Mouse (Mus musculus) urinary bladder, postnatal 10 days (tissue): ENCODE data around the gene Lyl1.

Source experiments
- DNase-seq: peaks from one replicate; pipeline ENCODE4 v3.0.0; 2022; ENCODE audit warnings: low spot score

Gene Lyl1

DNA sequence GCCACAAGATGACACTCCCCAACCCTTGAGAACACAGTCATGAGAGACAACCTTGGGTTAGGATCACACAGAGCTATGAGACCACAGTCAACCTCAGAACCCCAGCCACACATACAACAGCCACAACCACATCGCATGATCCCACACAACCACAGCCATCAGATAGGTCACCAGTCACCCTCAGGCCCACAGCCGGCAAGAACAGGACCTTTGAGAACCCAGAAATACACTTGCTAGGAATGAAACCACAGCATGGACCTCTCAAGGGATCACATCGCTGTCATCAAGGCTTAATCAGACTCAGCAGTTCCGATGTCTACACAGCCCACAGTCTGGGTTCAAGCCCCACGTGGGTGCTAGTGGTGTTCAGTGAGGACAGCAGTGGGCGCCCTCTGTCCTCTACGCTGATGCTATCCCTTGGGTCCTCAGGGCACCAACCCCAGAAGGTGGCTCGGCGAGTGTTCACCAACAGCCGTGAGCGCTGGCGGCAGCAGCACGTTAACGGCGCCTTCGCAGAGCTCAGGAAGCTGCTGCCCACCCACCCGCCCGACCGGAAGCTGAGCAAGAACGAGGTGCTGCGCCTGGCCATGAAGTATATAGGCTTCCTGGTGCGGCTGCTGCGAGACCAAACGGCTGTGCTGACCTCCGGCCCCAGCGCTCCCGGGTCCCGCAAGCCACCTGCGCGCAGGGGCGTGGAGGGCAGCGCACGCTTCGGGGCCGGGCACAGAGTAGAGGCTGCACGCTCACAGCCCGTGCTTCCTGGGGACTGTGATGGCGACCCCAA, 2.4 kb downstream of the Lyl1 start:
- DNase-seq = no peak

DNA sequence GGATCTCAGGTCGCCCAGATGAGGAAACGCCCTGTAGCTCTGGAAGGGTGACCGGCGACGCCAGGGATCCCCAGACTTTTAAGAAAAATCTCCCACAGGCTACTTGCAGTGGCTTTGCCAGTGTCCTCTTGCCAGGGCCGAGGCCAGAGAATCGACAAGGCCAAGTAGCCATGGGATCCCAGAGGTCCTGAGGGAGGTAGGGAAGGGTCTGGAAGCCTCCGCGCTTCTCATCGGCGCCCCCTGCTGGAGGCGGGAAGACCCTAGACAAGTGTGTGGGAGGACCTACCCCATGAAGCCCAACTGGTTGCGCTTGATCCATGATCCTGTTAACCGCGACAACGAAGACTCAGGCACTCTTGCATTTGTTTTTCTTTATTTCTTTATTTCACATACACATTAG, 3.1 kb downstream of the Lyl1 start:
- no peak for DNase-seq

DNA sequence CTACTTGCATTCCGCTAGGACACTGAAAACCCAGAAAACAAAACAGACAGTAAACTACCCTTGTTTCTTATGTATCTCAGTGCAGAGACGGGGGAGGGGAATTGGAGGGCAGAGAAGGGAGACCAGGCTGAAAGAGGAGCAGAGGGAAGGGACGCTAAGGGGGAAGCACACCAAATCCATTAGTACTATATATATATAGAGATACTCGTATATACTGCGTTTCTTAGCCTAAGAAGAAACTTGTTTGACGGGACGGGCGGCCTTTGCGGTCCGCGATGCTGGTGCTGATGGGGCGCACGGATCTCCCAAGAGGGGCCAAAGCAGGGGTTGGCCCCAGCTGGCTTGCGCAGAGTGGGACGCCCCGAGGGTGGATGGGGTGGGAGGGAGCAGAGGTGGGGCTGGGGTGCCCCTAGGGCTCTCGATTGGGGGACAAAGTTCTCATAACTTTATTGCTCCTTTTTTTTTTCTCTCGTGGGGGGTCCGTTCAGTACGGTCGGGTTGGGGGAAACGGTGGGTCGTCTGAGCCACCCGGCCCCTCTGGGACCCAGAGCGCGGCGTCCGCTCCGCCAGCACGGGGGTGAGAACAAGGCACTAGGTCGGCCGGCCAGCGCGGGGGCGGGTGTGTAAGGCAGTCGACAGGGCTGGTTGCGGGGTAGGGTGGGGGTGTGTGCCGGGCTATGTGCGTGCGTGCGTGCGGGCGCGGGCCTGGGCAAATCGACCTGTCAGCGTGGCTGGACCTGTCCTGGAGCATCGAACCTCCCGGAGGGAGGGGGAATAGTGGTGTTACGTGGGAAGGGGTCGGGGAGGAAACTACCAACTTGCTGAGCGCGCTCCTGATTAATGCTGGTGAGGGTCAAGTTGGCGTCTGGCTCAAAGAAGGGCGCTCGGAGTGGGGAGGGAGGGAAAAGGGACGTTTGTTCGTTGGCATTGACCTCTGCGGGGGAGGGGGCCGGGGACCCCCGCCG, 3.9 kb downstream of the Lyl1 start:
- DNase-seq = no peak

DNA sequence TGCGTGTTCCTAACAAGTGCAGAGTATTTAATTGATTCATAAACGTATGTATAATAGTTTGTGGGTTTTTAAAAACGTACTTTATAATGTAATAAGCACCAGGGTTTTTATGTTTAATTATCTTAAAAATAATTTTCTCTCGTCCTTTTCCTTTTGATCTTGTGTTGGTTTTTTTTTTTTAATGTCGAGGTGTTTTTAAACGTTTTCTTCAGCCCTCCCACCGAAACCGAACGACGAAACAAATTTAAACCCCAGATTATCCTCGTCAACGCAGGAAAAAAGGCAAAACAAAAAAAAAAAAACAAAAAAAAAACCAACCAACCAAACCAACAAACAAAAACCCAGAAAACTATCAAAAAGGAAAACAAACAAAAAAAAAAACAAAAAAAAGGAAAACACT, 4.7 kb downstream of the Lyl1 start:
- no peak for DNase-seq

DNA sequence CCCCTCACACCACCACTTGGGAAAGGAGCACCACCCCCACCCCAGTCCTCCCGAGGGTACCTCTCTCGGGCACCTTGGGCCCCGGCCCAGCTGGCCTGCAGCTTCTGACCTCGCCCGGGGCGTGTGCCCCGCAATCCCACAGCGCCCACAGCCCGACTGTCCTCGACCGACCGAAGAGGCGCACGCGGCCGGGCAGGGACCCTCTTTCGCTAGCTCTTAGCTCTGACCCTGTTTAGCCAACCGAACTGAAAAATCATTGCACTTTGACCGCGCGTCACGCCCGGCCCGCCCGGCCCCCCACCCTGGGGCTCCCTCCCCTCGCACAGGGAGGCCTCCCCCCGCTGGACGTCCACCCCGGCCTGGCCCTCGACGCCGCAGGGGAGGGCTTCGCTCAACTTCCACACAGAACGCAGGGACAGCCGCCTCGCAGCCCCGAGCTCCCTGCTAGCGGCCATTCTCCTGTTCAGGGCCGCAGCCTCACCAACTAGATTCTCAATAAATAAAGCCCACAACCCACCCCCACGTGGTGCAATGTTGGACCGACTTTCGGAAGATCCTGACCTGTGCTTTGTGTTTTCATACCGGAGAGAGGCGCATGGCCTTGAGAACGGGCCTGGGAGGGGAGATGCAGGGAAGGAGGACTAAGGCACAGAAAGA, 5.5 kb downstream of the Lyl1 start:
- no peak for DNase-seq

DNA sequence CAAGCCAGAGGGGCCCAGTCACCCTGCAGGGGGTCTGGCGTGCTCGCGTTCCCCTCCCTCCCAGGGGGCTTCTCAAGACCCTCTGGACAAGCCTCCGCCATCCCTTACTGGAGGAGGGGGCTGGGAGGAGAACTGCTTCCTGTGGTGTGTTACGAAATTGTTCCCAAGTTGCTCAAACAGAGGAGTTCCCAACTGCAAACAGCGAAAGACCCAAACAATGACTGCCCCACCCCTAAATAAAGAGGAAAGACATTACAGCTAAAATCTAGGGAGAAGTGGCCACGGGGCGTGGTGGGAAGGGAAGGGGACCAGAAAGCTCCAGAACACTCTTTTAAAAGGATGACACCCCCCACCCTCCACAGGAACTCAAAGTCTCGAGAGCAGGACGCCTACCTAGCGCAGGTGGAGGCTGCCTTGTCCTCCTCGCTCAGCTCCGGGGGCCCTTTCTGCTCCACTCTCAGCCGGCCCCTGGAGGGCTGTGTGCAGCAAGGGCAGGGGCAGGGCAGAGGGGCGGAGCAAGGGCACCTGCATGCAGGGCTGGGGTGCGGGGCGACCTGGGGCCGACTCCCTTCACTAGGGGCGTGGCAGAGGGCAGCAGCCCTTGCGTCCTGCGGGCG, 6.1 kb downstream of the Lyl1 start:
- DNase-seq = no peak

DNA sequence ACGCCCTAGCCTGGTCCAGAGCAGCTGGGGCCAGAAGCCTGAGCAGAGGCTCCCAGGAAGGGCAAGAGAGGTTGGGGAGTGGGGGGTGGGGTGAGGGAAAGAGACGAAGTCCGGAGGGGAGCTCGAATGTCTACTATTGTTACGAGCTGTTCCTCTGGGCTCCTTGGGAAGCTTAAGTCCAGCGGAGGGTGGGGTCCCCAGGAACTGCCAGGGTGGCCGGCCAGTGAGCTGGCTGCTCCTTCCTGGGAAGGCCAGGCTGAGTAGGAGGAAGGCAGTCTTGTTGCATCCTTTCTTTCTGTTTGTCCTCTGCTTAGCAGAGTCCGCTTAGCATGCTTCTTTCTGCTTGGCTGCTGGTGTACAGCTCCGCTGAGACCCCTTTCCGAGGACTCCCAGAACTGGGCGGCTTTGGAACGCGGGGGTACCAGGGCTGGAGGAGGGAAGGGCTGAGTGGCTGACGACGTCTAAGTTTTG, 6.8 kb downstream of the Lyl1 start:
- DNase-seq = no peak

DNA sequence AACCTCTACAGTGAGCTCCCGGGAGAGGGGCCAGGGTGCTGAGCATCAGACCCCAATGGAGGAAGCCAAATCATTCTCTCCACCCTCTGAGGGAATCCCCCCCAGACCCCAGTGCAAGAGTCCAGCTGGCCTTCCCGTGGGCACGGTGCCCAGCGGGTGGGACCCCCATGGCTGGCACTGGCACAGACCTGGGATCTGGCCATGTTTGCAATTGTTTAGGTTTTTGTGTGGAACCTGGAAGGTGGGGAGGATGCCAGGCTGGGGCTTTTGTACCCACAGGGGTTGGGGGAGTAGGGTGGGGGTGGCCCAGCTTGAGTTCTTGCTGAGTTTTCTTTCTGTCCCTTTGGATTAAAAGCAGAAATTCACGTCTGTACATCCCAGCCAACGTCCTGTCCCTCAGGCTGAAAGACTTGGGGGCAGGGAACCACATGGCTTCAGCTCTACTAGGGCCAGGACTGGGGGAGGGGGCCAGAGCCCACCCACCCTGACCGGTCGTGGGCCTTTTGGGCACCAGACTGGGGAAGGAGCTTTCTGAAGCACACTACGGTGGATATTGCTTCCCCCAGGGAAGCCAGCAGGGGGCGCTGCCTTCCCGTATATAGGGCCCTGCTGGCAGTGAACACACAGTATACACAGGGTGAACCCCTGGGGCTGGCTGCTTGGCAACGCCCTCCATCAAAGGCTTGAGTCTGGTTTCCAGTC, 7.7 kb downstream of the Lyl1 start:
- no peak for DNase-seq

DNA sequence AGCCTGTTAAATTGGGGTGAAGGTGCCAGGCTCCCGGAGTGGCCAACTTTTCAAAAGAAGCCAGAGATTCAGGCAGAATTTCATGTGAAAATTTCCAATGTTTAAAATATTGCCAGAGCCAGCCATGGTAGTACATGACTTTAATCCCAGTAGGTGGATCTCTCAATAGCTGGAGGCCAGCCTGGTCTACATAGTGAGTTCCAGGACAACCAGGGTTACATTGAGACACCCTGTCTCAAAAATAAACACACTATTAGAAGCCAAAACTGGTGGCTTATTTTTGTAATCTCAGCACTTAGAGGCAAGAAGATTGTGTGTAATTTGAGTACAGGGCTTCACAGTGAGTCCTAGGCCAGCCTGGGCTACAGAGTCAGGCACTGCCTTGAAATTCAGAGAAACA, 8.7 kb downstream of the Lyl1 start:
- no peak for DNase-seq

DNA sequence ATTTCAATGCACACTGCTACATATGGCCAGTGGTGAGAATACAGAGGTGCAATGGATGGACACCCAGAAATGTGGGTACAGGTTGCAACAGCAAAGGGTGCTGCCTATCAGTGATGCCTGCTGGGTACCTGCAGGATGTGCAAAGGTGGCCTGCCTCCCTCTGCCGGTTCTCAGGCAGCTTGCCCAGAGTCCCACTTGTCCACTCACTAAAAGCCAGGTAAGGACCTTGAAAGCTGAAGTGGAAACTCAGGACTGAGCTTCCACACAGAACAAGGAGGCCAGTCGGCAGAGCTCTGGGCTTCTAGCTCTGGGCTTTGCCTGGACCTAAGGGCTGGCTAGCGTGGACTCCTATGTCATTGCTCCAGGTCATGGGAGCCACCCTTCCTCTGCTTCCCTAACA, 10.1 kb downstream of the Lyl1 start:
- no peak for DNase-seq

DNA sequence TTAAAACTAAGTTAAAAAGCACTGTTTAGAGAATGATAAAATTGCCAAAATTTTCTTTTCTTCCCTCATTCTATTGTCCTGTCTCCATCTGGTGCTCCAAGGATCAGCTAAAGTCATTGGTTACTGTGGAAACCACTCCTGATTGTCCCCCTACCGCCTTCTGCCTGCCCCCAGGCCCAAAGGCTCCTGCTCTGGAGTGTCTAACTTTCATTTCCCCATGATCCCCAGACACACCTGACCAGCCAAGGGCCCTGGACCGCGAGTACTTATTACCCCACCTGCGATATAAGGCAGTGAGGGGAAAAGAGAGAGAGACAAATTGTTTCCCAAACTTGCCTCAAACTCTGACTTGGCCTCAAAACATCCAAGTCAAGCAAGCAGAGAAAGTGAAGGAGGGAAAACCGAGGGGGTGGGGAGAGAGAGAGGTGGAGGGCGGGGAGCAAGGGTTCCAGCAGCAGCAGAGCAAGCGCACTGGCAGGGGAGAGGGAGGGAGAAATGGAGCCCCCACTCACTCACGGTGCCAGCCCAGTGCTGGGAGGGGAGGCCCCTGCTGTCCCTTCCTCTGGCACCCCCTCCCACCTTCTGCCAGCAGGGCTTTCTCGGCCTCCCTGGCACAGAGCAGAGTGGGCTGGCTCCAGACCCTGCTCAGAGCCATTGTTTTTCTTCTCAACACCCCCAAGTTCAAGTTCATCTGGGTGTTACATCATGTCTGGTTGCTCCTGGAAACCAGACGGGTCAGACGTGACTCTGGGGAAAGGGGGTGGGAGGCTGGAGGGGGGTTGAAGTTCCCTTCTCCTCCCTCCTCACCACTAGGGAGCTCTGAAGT, 10.9 kb downstream of the Lyl1 start:
- DNase-seq = no peak

DNA sequence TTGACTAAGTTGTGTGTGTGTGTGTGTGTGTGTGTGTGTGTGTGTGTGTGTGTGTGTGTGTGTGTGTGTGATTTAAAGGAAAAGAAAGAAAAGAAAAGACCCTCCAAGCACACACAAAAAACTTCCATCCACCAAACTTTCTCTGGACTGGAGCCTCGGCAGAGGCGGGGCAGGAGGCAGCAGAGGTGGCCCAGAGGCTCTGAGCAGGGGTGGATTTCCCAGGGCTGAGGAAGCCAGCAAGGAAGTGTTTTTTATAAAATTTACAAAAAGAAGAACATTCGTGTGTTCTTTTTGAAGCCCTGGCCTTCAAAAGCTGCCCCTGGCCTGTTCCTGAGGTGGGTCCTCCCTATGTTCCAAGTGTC, 11.5 kb downstream of the Lyl1 start:
- DNase-seq = no peak

DNA sequence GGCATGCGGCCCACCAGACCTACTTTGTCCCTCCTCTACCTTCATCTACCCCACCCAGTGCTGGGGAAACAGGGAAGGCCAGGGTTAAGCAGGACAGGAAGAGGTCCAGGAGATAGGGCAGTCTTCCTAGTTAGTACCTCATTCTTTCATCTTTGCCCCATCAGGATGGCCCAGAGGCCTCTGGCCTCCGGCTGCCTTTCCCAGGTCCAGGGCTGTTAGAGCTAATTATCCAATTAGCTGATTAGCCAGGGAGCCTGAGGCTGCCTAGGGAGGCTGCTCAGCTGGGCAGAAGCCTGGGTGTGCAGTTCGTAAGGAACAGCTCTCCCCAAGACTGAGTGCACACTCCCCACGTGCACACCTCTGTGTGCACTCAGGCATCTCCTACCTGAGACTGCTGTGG, 12.1 kb downstream of the Lyl1 start:
- DNase-seq = no peak

DNA sequence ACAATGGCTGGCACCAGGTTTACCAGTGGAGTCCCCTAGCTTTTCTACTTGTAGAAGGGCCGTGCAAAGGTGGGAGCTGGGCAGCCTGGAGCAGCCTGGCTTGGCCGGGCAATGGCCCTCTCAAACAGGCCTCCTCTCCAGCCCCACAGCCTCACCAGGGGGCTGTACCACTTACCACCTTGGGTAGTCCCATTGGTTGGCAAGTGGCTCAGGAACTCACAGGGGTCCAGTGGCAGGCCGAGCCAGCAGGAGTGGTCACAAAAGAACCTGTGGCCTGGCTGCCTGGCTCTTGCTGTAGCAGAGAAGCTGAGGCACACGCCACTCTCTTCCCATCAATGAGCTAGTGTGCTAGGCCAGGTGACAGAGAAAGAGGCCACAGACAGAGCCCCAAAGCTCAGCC, 12.9 kb downstream of the Lyl1 start:
- DNase-seq = no peak

DNA sequence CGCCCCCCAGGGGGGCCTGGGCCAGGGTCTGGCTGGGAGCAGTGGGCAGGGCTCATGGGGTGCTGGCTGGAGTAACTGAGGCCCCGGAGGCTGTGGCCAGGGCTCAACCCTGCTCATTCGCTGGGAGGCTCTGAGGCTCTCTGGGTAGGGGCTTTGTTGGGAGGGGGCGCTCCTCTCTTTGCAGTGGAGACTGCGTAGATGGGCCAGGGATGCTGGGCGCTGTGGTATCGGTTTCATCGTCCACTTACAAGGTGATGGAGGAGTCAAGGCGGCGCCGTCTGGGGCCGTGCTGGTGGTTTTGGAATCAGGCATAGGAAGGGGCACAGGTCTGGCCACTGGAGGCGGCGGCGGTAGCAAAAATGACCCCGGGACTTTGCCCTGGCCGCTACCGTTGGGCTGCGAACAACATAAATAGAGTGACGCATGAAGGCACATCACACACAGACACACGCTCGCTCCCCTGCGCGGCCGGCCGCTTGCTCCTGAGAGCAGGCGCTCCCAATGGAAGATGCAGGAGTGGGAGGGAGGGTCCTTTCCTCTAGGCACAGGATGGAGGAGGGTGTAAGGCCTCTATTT, 14.7 kb downstream of the Lyl1 start:
- DNase-seq = no peak

DNA sequence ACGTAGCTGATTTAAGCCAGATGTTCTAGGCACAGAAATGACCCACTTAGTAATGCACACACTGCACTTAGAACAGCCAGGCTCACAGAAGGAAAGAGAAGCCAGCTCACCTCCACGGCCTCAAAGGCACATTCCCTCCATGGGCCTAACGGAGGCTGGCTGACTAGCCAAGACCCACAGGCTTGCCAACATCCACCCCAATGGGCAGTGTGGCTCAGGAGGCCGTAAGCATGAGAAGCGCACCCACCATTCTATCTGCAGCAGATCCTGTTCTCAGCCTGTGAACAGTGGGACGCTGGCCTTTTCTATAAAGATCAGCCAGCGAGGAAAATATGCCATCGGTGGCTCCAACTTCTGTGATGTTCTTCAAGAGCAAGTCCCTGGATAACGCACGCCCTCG, 15.5 kb downstream of the Lyl1 start:
- no peak for DNase-seq

DNA sequence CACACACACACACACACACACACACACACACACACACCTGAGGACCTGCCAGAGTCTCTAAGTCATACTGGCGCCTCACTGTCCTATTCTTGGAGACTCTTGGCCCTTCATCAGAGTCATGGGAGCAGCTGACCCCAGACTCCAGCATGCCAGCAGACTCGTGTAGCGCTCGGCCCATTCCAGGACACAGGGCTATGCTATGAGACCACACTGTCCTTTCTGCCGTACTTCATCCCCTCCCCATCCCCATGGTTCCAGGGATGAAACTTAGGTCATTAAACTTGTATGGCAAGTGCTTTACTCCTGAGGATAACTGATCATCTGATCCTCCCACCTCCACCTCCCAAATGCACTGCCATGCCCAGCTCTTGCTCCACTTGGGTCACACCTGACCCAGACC, 17.2 kb downstream of the Lyl1 start:
- DNase-seq = no peak

DNA sequence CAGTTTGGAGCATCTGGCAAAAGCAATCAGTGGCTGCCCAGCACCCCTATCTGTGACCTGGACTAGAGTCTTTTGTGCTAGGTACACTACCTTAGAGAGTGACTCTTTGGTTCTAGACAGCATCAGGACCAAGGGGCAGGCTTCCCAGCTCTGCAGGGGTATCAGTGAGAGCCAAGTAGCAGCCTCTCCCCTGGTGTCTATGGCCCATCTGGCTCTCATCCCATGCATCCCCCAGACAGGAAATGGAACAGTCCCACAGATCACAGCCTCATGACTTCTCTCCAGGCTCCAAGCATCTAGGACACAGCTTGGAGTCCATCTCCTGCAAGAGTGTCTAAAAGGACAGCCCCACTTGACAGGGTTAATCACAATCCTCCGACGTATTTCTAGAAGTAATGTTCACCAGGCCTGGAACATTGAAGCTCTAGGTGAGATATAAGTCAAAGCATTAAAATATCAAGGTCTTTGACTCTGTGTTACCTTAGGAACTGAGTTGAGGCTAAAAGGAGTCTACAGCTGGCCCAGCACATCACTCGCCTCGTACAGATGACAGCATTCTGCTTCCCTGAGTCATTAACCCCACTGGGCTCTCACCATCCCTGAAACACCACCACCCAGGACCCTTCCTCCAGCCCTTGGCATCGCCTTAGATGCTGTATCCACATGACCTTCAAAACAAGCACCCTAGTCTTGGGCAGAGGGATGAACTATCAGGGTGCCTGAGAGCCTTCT, 17.9 kb downstream of the Lyl1 start:
- DNase-seq = no peak

DNA sequence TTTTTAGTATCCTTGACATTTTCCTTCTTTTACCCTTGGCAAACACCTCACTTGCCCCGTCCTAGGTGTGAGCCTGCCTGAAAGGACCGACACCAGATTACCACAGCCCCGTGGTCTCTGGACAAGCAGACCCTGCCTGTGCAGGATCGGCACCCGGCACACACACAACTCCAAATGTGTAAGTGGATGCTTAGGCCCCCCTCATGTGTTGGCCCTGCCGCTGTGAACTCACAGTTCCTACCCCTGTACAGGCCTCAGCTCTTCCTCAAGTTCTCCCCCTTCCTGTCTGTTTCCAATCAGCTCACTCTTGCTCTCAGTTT, 21.2 kb downstream of the Lyl1 start:
- DNase-seq = no peak
